Mouse (Mus musculus) lung, postnatal 36 days (tissue): ENCODE data around the gene Pcbp3.

Source experiments
- DNase-seq: peaks from one replicate; pipeline ENCODE4 v3.0.0; 2022; ENCODE audit warnings: mixed read lengths

Pcbp3 gene

GRCm38 (mm10) chr10:76924441-76924840, 37.2 kb downstream of the Pcbp3 start:
- no peak for DNase-seq

- DNase-seq = peak; percentile 16
Observed at GRCm38 (mm10) chr10:76918086-76918485, 43.6 kb downstream of the Pcbp3 start.

GRCm38 (mm10) chr10:76906434-76906833, 55.3 kb downstream of the Pcbp3 start:
- DNase-seq = peak; percentile 56

DNA sequence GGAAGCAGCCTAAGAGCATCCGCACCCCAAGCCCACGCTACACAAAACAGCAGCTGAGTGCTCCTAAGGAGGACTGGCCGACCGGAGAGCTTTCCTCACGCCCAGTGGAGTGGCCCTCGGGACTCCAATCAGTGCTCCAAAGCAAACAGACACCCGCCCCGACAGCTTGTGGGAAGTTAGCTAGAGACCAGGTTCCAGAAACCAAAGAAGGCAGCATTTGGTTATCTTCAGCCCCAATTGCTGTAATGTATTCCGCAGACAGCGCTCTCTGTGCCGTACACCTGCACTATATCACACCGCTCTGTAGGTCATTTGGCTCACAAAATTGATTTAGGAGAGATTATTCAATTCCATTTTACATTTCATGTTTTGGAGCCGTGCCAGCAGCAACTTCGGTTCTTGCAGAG, 55.7 kb downstream of the Pcbp3 start:
- peak; percentile 72 for DNase-seq

GRCm38 (mm10) chr10:76903694-76904093, 58.0 kb downstream of the Pcbp3 start:
- peak; percentile 30 for DNase-seq

DNA sequence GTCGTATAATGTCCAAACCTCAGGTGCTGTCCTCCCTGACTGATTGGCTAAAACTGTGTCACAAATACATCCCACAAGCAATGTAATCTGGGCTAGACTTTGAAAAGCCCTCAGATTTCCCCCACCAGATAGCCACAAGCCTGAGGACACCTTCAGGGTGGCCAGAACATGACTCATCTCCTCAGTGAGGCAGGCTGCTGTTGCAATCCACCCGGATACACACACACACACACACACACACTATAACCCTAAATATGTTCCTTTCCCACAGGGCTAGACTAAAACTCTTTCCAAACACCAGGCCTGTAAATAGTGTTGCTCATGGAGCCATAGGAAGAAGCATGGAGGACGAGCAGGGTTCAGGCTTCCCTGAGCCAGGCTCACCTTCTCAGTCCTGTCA, 58.6 kb downstream of the Pcbp3 start:
- peak; percentile 31 for DNase-seq

DNA sequence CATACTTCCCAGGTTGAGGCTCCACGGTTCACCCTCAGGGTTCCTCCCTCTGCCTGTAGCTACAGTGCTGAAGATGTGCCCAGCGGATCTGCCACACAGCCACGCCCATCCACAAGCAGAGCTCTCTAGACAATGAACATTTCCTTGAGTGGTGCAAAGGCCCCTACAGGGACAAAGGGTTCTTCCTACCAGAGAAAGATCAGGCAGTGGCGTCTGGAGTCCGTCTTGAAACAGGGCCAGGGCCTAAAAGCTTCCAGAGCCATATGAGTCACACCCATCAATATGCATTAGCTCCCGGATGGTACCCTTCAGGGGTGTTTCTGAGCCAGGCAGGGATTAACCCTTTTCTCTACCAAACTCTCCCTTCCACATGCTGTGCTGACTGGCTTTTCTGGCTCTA, 59.1 kb downstream of the Pcbp3 start:
- peak; percentile 85 for DNase-seq

DNA sequence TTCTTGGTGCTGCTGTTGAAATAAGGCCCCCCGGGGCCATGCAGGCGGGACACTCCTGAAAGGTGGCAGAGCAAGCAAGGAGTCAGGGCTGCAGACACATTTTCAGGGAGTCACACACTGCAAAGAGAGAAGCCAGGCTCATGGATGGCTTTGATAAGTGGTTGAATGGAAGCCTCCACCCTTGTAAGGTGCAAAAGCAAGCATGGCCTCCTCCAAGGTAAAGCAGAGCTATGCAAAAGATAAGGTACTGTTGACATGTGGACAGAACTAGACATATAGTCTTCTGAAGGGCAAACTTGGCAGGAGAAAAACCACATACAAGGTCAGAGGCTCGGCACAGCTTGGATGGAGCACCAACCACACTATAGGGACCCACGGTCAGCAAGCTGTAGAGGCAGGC, 63.3 kb downstream of the Pcbp3 start:
- no peak for DNase-seq

DNA sequence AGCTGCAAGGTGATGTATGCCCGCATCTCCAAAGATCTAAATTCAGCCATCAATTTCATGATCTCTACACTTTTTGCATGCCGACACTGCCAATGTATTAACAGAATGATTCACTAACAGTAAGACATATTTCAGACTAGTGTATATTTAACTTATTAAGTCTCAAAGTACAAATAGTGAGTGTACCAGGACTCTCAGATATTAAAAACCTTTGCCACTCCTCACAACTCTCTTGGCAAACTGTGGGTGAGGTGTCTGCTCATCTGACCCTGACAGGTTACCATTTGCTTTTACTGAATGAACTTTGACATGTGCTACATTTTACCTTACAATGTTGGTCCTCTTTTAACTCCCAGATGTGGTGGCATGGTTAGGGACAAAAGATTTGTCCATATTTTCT, 70.2 kb downstream of the Pcbp3 start:
- DNase-seq = no peak

DNA sequence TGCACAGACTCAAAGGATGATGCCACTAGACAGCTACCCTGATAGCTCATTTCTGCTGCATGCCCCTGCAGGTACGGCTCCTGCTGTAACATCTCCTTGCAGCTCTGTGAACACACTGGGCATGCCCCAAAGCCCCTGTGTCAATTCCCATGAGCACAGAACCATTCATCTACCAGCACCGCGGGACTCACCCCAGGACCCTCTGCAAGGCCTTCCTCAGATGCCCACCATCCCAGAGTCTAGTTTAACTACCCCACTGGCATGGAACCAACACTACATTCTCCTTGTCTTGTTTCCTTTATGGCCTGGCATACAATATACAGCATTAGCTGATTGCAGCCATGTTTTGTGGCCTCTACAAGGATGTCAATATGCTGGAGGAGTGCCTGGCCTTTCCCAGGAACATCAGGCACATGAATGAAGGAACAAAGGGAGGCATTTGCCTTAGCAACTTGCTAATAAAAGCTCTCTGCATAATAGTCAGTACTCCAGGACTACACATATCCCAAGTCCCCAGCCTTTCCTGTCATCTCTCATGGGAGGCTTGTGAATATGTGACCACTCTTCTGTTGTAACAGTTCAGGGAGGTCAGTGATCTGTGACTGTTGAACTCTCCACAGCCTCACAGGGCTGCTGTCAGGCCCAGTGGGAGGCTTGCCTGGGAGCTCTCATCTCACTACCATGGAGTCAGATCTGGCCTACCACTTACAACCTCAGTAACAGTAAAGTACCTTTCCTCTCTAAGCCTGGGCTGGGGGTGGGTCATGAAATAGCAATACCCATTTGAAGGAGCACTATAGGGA, 78.0 kb downstream of the Pcbp3 start:
- DNase-seq = no peak

GRCm38 (mm10) chr10:76882644-76883441, 78.8 kb downstream of the Pcbp3 start:
- DNase-seq = no peak

- DNase-seq = peak; percentile 12
Observed at GRCm38 (mm10) chr10:76881900-76882299, 79.8 kb downstream of the Pcbp3 start.

- DNase-seq = no peak
Observed at GRCm38 (mm10) chr10:76875310-76875709, 86.4 kb downstream of the Pcbp3 start.

- DNase-seq = no peak
Observed at GRCm38 (mm10) chr10:76874879-76875278, 86.8 kb downstream of the Pcbp3 start.

GRCm38 (mm10) chr10:76874398-76874797, 87.3 kb downstream of the Pcbp3 start:
- no peak for DNase-seq

DNA sequence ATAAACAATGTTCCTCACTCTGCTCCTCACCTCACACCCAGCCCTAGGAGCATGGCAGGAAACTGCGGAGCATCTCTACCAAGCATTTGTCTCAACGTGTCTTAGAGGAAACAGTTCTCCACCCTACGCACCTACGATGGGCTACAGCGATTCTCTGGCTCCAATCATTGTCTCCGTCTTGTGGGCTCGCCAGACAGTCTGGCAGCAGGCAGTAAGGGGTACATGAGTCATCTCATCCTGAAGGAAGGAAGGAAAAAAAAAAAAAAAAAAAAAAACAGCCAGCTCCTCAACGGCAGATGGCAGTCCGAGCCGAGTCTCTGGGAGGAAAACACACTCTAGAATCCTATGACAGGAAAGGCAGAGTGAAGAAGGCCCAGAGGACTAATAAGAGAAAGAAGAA, 87.7 kb downstream of the Pcbp3 start:
- peak; percentile 31 for DNase-seq

GRCm38 (mm10) chr10:76872736-76873135, 89.0 kb downstream of the Pcbp3 start:
- no peak for DNase-seq

DNA sequence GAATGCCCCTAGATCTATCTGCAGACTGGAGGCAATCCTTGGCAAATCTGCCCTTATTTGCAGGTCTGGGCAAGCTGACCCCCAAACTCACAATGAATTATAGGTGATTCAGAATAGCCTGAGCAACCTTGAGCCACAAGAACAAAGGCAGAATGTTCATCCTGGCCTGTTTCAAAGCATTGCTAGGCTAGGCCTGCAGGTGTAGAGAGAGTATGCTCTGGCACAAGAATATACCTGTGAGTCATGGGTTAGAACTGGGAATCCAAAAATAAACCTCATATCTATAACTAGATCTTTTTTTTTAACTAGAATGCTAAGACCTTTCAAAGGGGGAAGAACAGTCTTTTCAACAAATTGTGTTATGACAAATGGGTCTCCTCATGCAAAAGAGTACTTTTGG, 95.8 kb downstream of the Pcbp3 start:
- DNase-seq = no peak

DNA sequence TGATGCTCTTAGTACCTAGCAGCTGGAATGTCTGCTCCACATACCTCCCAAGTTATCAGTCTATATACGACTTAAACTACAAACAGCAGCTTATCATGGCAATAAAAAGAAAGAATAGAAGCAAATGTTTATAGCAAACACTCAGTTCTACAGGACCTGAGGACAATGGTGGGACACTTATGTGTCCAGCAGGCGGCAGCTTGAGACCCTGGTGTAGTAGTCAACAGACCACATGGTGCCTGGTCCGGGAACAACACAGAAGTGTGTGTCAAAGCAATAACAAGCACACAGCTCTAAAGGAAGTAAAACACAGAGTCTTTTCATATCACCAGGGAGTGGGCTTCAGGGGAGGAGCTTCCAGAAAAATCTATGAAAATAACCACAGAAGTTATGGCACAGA, 100.7 kb downstream of the Pcbp3 start:
- peak; percentile 21 for DNase-seq

DNA sequence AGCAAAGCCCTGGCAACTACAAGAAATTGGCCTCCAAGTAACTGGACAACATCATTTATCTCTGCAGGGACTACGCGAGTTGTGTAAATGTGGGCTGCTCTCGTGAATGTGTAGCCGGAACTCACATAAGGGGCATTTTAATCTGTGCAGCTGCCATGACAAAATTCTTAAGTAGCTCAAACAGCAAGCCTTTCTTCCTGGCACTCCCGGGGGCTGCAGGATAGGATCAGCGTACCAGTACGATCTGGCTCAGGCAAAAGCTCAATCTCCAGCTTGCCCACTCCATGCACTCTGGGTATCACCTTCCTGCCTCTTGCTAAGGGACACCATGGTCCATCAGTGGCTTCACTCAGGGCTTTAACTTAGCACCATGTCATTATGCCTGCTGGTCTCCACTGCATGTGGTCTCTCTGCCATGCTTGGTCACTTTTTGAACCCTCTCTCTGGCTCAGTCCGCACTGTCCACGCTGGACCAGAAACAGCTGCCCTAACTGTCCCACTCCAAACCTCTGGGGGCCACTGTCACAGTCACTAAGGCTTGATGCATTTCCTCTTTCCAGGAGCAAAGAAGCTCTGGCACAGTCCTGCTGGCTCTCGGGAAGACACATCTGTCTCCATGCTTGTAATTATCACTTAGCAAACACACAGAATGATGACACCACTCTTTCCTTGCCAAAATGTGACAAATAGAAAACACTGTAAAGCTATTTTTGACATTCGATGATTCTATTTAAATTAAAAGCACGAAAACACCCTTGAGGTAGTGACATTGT, 102.1 kb downstream of the Pcbp3 start:
- no peak for DNase-seq

- DNase-seq = no peak
Observed at GRCm38 (mm10) chr10:76857879-76858278, 103.8 kb downstream of the Pcbp3 start.

- DNase-seq = no peak
Observed at GRCm38 (mm10) chr10:76846480-76846879, 115.2 kb downstream of the Pcbp3 start.

DNA sequence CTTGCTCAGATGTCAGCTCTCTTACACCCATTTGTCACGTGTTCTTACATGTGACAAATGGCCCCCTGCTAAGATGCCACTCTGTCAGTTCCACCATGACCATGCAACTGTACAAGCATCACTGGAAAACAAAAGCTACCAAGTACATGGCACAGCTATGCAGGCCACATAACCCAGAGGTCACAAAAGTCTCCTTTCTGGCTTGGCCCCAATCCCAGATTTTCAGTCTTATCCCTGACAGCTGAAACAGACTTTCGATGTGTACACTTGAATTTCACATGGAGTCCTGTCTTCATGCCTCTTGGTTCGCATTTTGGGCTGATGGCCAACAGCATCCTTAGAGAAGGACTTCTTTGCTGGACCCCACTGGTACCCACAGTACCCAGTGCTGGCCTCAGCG, 116.8 kb downstream of the Pcbp3 start:
- no peak for DNase-seq
